Mouse (Mus musculus) liver, adult 2 months (tissue): ENCODE measurements around the gene Fam240a. TPM values are rescaled to one million over a fixed set of nuclear protein-coding genes. Genes with fewer than 3 reads are reported as not detected.

Source experiments
- DNase-seq: peaks from one replicate; pipeline ENCODE4 v3.0.0-alpha.2; 2011; ENCODE audit warnings: low read depth, low spot score; ENCODE audit errors: extremely low read depth
- H3K27ac ChIP-seq: fragments of 200-500 bp; replicated peaks from 2 replicates; pipeline ENCODE4 v1.5.1; 2012; ENCODE audit warnings: low read depth, mild to moderate bottlenecking, control low read depth, inconsistent platforms, low read length; ENCODE audit not compliant: insufficient read depth
- H3K27me3 ChIP-seq: fragments of 200-500 bp; 2 replicates; pipeline ENCODE4 v1.6.1; 2012; ENCODE audit warnings: mild to moderate bottlenecking, moderate library complexity, low read length, inconsistent platforms; ENCODE audit not compliant: control insufficient read depth, insufficient read depth
- H3K36me3 ChIP-seq: fragments of 200-500 bp; 2 replicates; pipeline ENCODE4 v1.6.1; 2012; ENCODE audit warnings: low read length, inconsistent platforms; ENCODE audit not compliant: control insufficient read depth, insufficient read depth
- H3K4me1 ChIP-seq: fragments of 200-500 bp; 2 replicates; pipeline ENCODE4 v1.6.1; 2011; ENCODE audit warnings: low read length; ENCODE audit not compliant: control insufficient read depth, insufficient read depth
- H3K4me3 ChIP-seq: fragments of 200-500 bp; 2 replicates; pipeline ENCODE4 v1.5.1; 2011; ENCODE audit warnings: low read depth, mild to moderate bottlenecking, control low read depth, low read length, moderate library complexity; ENCODE audit not compliant: insufficient read depth
- H3K79me2 ChIP-seq: fragments of 200-500 bp; 2 replicates; pipeline ENCODE4 v1.6.1; 2012; ENCODE audit warnings: inconsistent platforms, mild to moderate bottlenecking, low read length, moderate library complexity; ENCODE audit not compliant: control insufficient read depth, insufficient read depth
- H3K9ac ChIP-seq: fragments of 200-500 bp; 2 replicates; pipeline ENCODE4 v1.6.1; 2012; ENCODE audit warnings: low read depth, mild to moderate bottlenecking, control low read depth, inconsistent platforms, low read length
- CTCF ChIP-seq: fragments of 200-500 bp; IDR thresholded peaks from 2 replicates; pipeline ENCODE4 v1.5.1; 2011; ENCODE audit warnings: low read depth, low read length, control low read depth
- POLR2A ChIP-seq: fragments of 200-500 bp; IDR thresholded peaks from 2 replicates; pipeline ENCODE4 v1.6.1; 2011; ENCODE audit warnings: low read length, control low read depth; ENCODE audit not compliant: insufficient read depth; ENCODE audit errors: extremely low read depth
- WGBS: fragments of 180-500 bp; shearing (Covaris S2); methylation state at CpG from one replicate; pipeline ENCODE4 v1.1.7; 2018; 5-methylcytosine and 5-hydroxymethylcytosine counted together
- polyA plus RNA-seq: library from polyadenylated mRNA; depleted of rRNA; stranded (reverse); fragments of >200 nt; gene quantifications from 2 replicates; pipeline ENCODE4 v1.2.3, GENCODE M21; 2012
- total RNA-seq: library from RNA; depleted of rRNA; stranded (reverse); fragments of >200 nt; gene quantifications from 2 replicates; pipeline ENCODE4 v1.2.3, GENCODE M21; 2014

Gene Fam240a
- total and polyA plus RNA-seq, 2 experiments = not detected

- no peaks in the 10 kb centered on the region for H3K4me1 ChIP-seq
- no peaks in the 10 kb centered on the region for H3K79me2 ChIP-seq
- no peak overlapping the region for H3K27ac ChIP-seq
- no peaks in the 10 kb centered on the region for H3K27me3 ChIP-seq
- H3K36me3 ChIP-seq = no peaks in the 10 kb centered on the region
- H3K9ac ChIP-seq = no peak overlapping the region
- no peak for DNase-seq
- no peak overlapping the region for H3K4me3 ChIP-seq
- no peak for TF ChIP-seq POLR2A
- TF ChIP-seq CTCF = no peak
- WGBS = 59% methylated on average over 15 of the region's 15 CpGs
These were observed 4.2 kb upstream of the Fam240a start for GRCm38 (mm10) chr9:110920665-110921419.

- Histone ChIP-seq H3K4me3 (no peak overlapping the region), H3K36me3 (no peaks in the 10 kb centered on the region), H3K27me3 (no peaks in the 10 kb centered on the region), H3K9ac (no peak overlapping the region), H3K27ac (no peak overlapping the region), H3K79me2 (no peaks in the 10 kb centered on the region), H3K4me1 (no peaks in the 10 kb centered on the region)
- 65% methylated on average over 8 of the region's 8 CpGs for WGBS
- no peak for TF ChIP-seq POLR2A
- TF ChIP-seq CTCF = no peak
- no peak for DNase-seq
These were observed 1.2 kb downstream of the Fam240a start for GRCm38 (mm10) chr9:110915466-110915865.

GRCm38 (mm10) chr9:110914631-110915236 lies 1.9 kb downstream of the Fam240a start:
- Histone ChIP-seq H3K4me1 (no peaks in the 10 kb centered on the region), H3K9ac (no peak overlapping the region), H3K36me3 (no peaks in the 10 kb centered on the region), H3K79me2 (no peaks in the 10 kb centered on the region), H3K27ac (no peak overlapping the region), H3K4me3 (no peak overlapping the region), H3K27me3 (no peaks in the 10 kb centered on the region)
- 65% methylated on average over 21 of the region's 21 CpGs for WGBS
- no peak for DNase-seq
- TF ChIP-seq POLR2A (no peak), CTCF (no peak)

- Histone ChIP-seq H3K79me2 (no peaks in the 10 kb centered on the region), H3K27ac (no peak overlapping the region), H3K4me1 (no peaks in the 10 kb centered on the region), H3K4me3 (no peak overlapping the region), H3K27me3 (no peaks in the 10 kb centered on the region), H3K36me3 (no peaks in the 10 kb centered on the region), H3K9ac (no peak overlapping the region)
- TF ChIP-seq CTCF = no peak
- no peak for TF ChIP-seq POLR2A
- WGBS = 81% methylated on average over 6 of the region's 6 CpGs
- no peak for DNase-seq
These were observed 7.2 kb downstream of the Fam240a start for GRCm38 (mm10) chr9:110909371-110909967.

GRCm38 (mm10) chr9:110908631-110909016 lies 8.0 kb downstream of the Fam240a start:
- DNase-seq = no peak
- Histone ChIP-seq H3K27ac (no peak overlapping the region), H3K79me2 (no peaks in the 10 kb centered on the region), H3K27me3 (no peaks in the 10 kb centered on the region), H3K9ac (no peak overlapping the region), H3K36me3 (no peaks in the 10 kb centered on the region), H3K4me1 (no peaks in the 10 kb centered on the region), H3K4me3 (no peak overlapping the region)
- TF ChIP-seq CTCF (no peak), POLR2A (no peak)
- 94% methylated on average over 3 of the region's 3 CpGs for WGBS
